Mouse (Mus musculus) ES-E14 (cell line): ENCODE data around the gene S100a10. TPM values are rescaled to one million over a fixed set of nuclear protein-coding genes. Genes with fewer than 3 reads are reported as not detected.

Experiments used
- DNase-seq: peaks from one replicate; pipeline ENCODE4 v3.0.0-alpha.2; 2013; ENCODE audit warnings: low read depth, low spot score
- H3K27ac ChIP-seq: 2 replicates; pipeline ENCODE4 v1.5.1; 2012; ENCODE audit warnings: low read depth, mild to moderate bottlenecking, low read length, moderate library complexity, mixed read lengths; ENCODE audit not compliant: poor library complexity, insufficient read depth, severe bottlenecking
- H3K36me3 ChIP-seq: 2 replicates; pipeline ENCODE4 v1.6.1; 2012; ENCODE audit warnings: mild to moderate bottlenecking, low read length, moderate library complexity, mixed read lengths; ENCODE audit not compliant: control insufficient read depth, poor library complexity, insufficient read depth, severe bottlenecking
- H3K4me1 ChIP-seq, 2 experiments: fragments of 150-350 bp in 1 of 2; sonication (generic) in 1 of 2; 2 replicates each; pipeline ENCODE4 v1.6.1; 2012; ENCODE audit warnings: low read length in 2 of 2, mild to moderate bottlenecking in 1 of 2, mixed read lengths in 1 of 2; ENCODE audit not compliant: control insufficient read depth in 2 of 2, insufficient read depth in 2 of 2, poor library complexity in 1 of 2
- H3K4me3 ChIP-seq, 2 experiments: fragments of 150-350 bp in 1 of 2; sonication (generic) in 1 of 2; 2 replicates each; pipeline ENCODE4 v1.5.1; 2012; ENCODE audit warnings: low read length in 2 of 2, low read depth in 1 of 2, mild to moderate bottlenecking in 1 of 2, mixed read lengths in 1 of 2; ENCODE audit not compliant: insufficient read depth in 1 of 2, poor library complexity in 1 of 2, severe bottlenecking in 1 of 2
- H3K9ac ChIP-seq: 2 replicates; pipeline ENCODE4 v1.6.1; 2012; ENCODE audit warnings: low read depth, mild to moderate bottlenecking, low read length, mixed read lengths; ENCODE audit not compliant: poor library complexity, insufficient read depth, severe bottlenecking
- H3K9me3 ChIP-seq: fragments of 150-350 bp; sonication (generic); 2 replicates; pipeline ENCODE4 v1.6.1; 2012; ENCODE audit warnings: low read depth, mild to moderate bottlenecking, low read length; ENCODE audit not compliant: control insufficient read depth, insufficient read depth
- CHD2 ChIP-seq: IDR thresholded peaks from 2 replicates; pipeline ENCODE4 v1.6.1; 2014; ENCODE audit warnings: mild to moderate bottlenecking, low read depth, low read length, inconsistent platforms
- HCFC1 ChIP-seq: IDR thresholded peaks from 2 replicates; pipeline ENCODE4 v1.6.1; 2012; ENCODE audit warnings: low read length, inconsistent platforms, borderline replicate concordance; ENCODE audit not compliant: insufficient read depth
- MAFK ChIP-seq: IDR thresholded peaks from 2 replicates; pipeline ENCODE4 v1.6.1; 2014; ENCODE audit warnings: mild to moderate bottlenecking, low read depth, low read length, inconsistent platforms; ENCODE audit not compliant: insufficient read depth
- ZC3H11A ChIP-seq: IDR thresholded peaks from 2 replicates; pipeline ENCODE4 v1.6.1; 2012; ENCODE audit warnings: low read depth, mild to moderate bottlenecking, inconsistent platforms, low read length, borderline replicate concordance
- ZNF384 ChIP-seq: IDR thresholded peaks from 2 replicates; pipeline ENCODE4 v1.6.1; 2012; ENCODE audit warnings: low read depth, low read length, inconsistent platforms
- in situ Hi-C, 2 experiments: fragments of 600-800 bp; cut with MboI; formaldehyde crosslinking; loops; one replicate each; pipeline ENCODE4 v1.15.1; 2025; ENCODE audit warnings: low sequenced_read_pairs in 2 of 2, inconsistent platforms in 1 of 2; ENCODE audit not compliant: unreplicated experiment in 2 of 2
- total RNA-seq: library from RNA; depleted of rRNA; stranded (reverse); fragments of 300-350 nt; gene quantifications from 2 replicates; pipeline ENCODE4 v1.2.3, GENCODE M21; 2012

The S100a10 gene
- total RNA-seq, 1 experiment = 388 TPM

GRCm38 (mm10) chr3:93592976-93593375 is 38.1 kb downstream of the S100a10 start:
- Histone ChIP-seq H3K9ac (no peak overlapping the region), H3K9me3 (no peaks in the 10 kb centered on the region), H3K4me3 (no peak overlapping the region), H3K4me1 (peaks cover 0 to 6% of the 10 kb centered on the region in 2 experiments; a peak in 2 of 4 replicates), H3K27ac (no peak overlapping the region), H3K36me3 (no peaks in the 10 kb centered on the region)
- in situ Hi-C loops = no loop called here
- DNase-seq = no peak
- TF ChIP-seq MAFK (no peak), CHD2 (no peak), ZC3H11A (no peak), HCFC1 (no peak), ZNF384 (no peak)

DNA sequence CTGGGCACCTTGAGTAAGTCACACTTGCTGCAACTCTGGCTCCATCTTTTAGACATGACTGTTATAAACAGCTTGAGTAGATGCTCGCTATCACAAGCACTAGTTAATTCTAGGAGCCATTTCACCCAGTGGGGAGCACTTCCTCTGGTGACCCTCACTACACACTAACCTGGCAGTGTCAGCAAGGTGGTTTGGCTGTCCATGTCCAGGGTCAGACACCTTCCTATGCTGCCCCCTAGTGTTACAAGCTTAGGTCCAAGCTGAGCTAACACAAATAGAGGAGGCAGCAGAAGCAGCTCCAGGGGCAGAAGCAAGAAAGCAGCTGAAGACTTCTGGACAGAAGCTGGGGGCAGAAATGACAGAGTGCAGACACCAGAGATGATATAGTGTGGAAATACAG is 38.6 kb downstream of the S100a10 start:
- no peaks in the 10 kb centered on the region for H3K9me3 ChIP-seq
- H3K4me3 ChIP-seq = no peak overlapping the region
- H3K9ac ChIP-seq = no peak overlapping the region
- peaks cover 0 to 7% of the 10 kb centered on the region in 2 experiments; a peak in 2 of 4 replicates for H3K4me1 ChIP-seq
- DNase-seq = peak; percentile 54
- no peak for TF ChIP-seq HCFC1
- no peak for TF ChIP-seq ZNF384
- TF ChIP-seq CHD2 = no peak
- no peak; the same call in 1 of the 2 replicates for TF ChIP-seq ZC3H11A
- no peak for TF ChIP-seq MAFK
- in situ Hi-C loops = no loop called here
- no peaks in the 10 kb centered on the region for H3K36me3 ChIP-seq
- no peak overlapping the region for H3K27ac ChIP-seq

DNA sequence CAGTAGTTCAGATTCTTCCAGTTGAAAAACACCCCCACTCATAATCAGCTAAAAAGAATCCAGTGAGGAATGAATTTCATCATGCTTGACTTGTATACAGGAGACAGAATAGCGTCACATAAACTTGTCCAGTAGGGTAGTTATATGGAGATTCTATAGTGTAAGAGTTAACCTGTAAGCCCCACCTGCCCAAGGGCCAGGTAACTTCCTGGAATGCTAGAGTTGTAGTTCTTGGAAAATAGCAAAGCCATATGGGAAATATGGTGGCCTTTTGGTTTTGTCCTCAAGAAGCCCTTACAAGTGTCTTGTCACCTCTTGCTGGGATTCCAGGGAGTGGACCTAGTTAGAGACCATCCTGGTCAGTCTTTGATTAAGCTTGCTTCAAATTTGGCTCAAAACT is 41.8 kb downstream of the S100a10 start:
- Histone ChIP-seq H3K4me3 (no peak overlapping the region), H3K36me3 (no peaks in the 10 kb centered on the region), H3K27ac (no peak overlapping the region), H3K9me3 (no peaks in the 10 kb centered on the region), H3K9ac (no peak overlapping the region), H3K4me1 (peaks cover 0 to 7% of the 10 kb centered on the region in 2 experiments; a peak in 2 of 4 replicates)
- TF ChIP-seq CHD2 (no peak), HCFC1 (no peak), MAFK (no peak), ZNF384 (no peak), ZC3H11A (no peak)
- in situ Hi-C loops = no loop called here
- no peak for DNase-seq

DNA sequence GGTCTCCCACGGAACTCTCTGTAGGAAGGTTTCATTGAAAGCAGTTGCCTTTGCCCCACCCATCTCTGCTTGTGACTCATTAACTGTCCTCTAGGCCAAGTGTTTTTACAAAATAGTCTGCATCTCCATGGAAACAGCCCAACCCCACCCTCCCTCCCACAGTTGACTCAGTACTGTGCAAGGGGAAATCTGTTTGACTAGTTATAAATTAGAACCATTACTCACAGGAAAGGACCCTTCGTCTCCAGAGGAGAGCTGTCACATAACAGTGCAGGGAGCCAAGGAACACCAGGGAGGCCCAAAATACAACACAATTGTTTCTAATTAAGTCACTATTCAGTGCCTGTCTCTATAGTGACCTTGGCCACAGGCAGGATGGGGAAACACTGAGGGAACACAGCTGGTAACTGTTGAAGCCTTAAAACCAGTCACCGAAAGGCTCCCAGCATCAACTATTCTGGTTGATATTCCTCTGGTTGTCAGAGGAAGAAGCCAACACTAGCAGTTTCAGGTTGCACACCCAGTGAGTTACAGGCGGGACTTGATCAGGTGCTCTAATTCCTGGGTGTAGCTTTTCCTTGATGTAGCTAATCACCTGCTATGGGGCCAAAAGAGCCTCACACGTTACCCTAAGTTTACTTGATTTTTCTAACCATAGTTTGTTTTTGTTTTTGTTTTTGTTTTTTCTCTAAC is 42.5 kb downstream of the S100a10 start:
- in situ Hi-C loops = no loop called here
- Histone ChIP-seq H3K27ac (peak overlapping the region; percentile 49), H3K9ac (no peak overlapping the region), H3K9me3 (no peaks in the 10 kb centered on the region), H3K36me3 (no peaks in the 10 kb centered on the region), H3K4me3 (no peak overlapping the region), H3K4me1 (peaks cover 0 to 7% of the 10 kb centered on the region in 2 experiments; a peak in 2 of 4 replicates)
- TF ChIP-seq HCFC1 (no peak), ZC3H11A (no peak), ZNF384 (no peak), CHD2 (no peak), MAFK (no peak)
- DNase-seq = peak; percentile 60
